Mouse (Mus musculus): ENCODE data around the gene Nup85. TPM values are rescaled to one million over a fixed set of nuclear protein-coding genes. Genes with fewer than 3 reads are reported as not detected.
A peak's percentile ranks its signal among the peaks of the same experiment; 100 is the strongest.

Nup85 gene
- total and polyA plus RNA-seq, 3 experiments: 57.5 to 172 (median 87.7) TPM

- peaks cover 71% of the 10 kb centered on the region for H3K36me3 ChIP-seq (replicated peaks)
- TF ChIP-seq GATA2 (IDR thresholded peaks at IDR 0.05; ENCODE audit: borderline replicate concordance, low read depth, low read length) (no peak), POLR2AphosphoS5 (IDR thresholded peaks at IDR 0.05; ENCODE audit: insufficient replicate concordance, low read depth, low read length) (no peak), TAL1 (conservative IDR thresholded peaks at IDR 0.05; ENCODE audit: low read depth, low read length) (no peak), CTCF (IDR thresholded peaks at IDR 0.05; ENCODE audit: low read depth, low read length) (no peak)
- H3K4me3 ChIP-seq (ENCODE audit: low read depth, low read length): peak overlapping the region; percentile 25; the same call in 1 of the 2 replicates
- peaks cover 79% of the 10 kb centered on the region for H3K4me1 ChIP-seq (ENCODE audit: insufficient read depth, low read depth, low read length)
- ATAC-seq (ENCODE audit: extremely low read depth, insufficient number of reproducible peaks, low FRiP score, poor library complexity, severe bottlenecking): no peak
- H3K27me3 ChIP-seq (ENCODE audit: insufficient read depth, low read length): no peaks in the 10 kb centered on the region
- DNase-seq (ENCODE audit: low spot score): no peak
- H3K9me3 ChIP-seq (replicated peaks): no peaks in the 10 kb centered on the region
Measured at GRCm38 (mm10) chr11:115608421-115609399, 44.5 kb downstream of the Nup85 start.

- Histone ChIP-seq H3K4me1 (ENCODE audit: insufficient read depth, low read depth, low read length) (peaks cover 85% of the 10 kb centered on the region), H3K36me3 (replicated peaks) (peaks cover 79% of the 10 kb centered on the region), H3K4me3 (ENCODE audit: low read depth, low read length) (peak overlapping the region; percentile 25; the same call in 1 of the 2 replicates), H3K9me3 (replicated peaks) (no peaks in the 10 kb centered on the region), H3K27me3 (ENCODE audit: insufficient read depth, low read length) (no peaks in the 10 kb centered on the region)
- ATAC-seq (ENCODE audit: extremely low read depth, insufficient number of reproducible peaks, low FRiP score, poor library complexity, severe bottlenecking): no peak
- DNase-seq (ENCODE audit: low spot score): no peak
- TF ChIP-seq CTCF (IDR thresholded peaks at IDR 0.05; ENCODE audit: low read depth, low read length) (no peak), GATA1 (IDR thresholded peaks at IDR 0.05; ENCODE audit: borderline replicate concordance, low read length) (no peak), GATA2 (IDR thresholded peaks at IDR 0.05; ENCODE audit: borderline replicate concordance, low read depth, low read length) (no peak)
Measured at GRCm38 (mm10) chr11:115609576-115609975, 45.3 kb downstream of the Nup85 start.

- ATAC-seq (ENCODE audit: extremely low read depth, insufficient number of reproducible peaks, low FRiP score, poor library complexity, severe bottlenecking) (no peak), DNase-seq (ENCODE audit: low spot score) (no peak)
- H3K4me3 ChIP-seq (ENCODE audit: low read depth, low read length): no peak overlapping the region
- TF ChIP-seq GATA1 (IDR thresholded peaks at IDR 0.05; ENCODE audit: borderline replicate concordance, low read length) (no peak), GATA2 (IDR thresholded peaks at IDR 0.05; ENCODE audit: borderline replicate concordance, low read depth, low read length) (no peak), TAL1 (conservative IDR thresholded peaks at IDR 0.05; ENCODE audit: low read depth, low read length) (no peak)
- peaks cover 73% of the 10 kb centered on the region for H3K4me1 ChIP-seq (ENCODE audit: insufficient read depth, low read depth, low read length)
- peaks cover 79% of the 10 kb centered on the region for H3K36me3 ChIP-seq (replicated peaks)
- no peaks in the 10 kb centered on the region for H3K9me3 ChIP-seq (replicated peaks)
- no peaks in the 10 kb centered on the region for H3K27me3 ChIP-seq (ENCODE audit: insufficient read depth, low read length)
Measured at GRCm38 (mm10) chr11:115611173-115611572, 46.9 kb downstream of the Nup85 start.

- Histone ChIP-seq H3K27me3 (ENCODE audit: insufficient read depth, low read length) (no peaks in the 10 kb centered on the region), H3K9me3 (replicated peaks) (no peaks in the 10 kb centered on the region), H3K36me3 (replicated peaks) (peaks cover 79% of the 10 kb centered on the region), H3K4me3 (ENCODE audit: low read depth, low read length) (peak overlapping the region; percentile 85), H3K4me1 (ENCODE audit: insufficient read depth, low read depth, low read length) (peaks cover 65% of the 10 kb centered on the region)
- ATAC-seq (ENCODE audit: extremely low read depth, insufficient number of reproducible peaks, low FRiP score, poor library complexity, severe bottlenecking): no peak
- DNase-seq (ENCODE audit: low spot score): peak; percentile 20
- no peak for TF ChIP-seq GATA1 (IDR thresholded peaks at IDR 0.05; ENCODE audit: borderline replicate concordance, low read length)
- no peak for TF ChIP-seq TAL1 (conservative IDR thresholded peaks at IDR 0.05; ENCODE audit: low read depth, low read length)
- no peak for TF ChIP-seq GATA2 (IDR thresholded peaks at IDR 0.05; ENCODE audit: borderline replicate concordance, low read depth, low read length)
- TF ChIP-seq POLR2AphosphoS5 (IDR thresholded peaks at IDR 0.05; ENCODE audit: insufficient replicate concordance, low read depth, low read length): no peak
- TF ChIP-seq CTCF (IDR thresholded peaks at IDR 0.05; ENCODE audit: low read depth, low read length): no peak
Measured at GRCm38 (mm10) chr11:115612059-115612409, 47.8 kb downstream of the Nup85 start.

GRCm38 (mm10) chr11:115612410-115613137, 48.3 kb downstream of the Nup85 start, which contains the start of gene Mif4gd:
TSS of gene Mif4gd (minus strand) at chr11:115612969.
- DNase-seq (ENCODE audit: low spot score) (peak; percentile 89), ATAC-seq (ENCODE audit: extremely low read depth, insufficient number of reproducible peaks, low FRiP score, poor library complexity, severe bottlenecking) (peak; percentile 85)
- H3K4me1 ChIP-seq (ENCODE audit: insufficient read depth, low read depth, low read length): peaks cover 62% of the 10 kb centered on the region
- peak within 1 kb of the TSS; percentile 85 for H3K4me3 ChIP-seq (ENCODE audit: low read depth, low read length)
- no peaks in the 10 kb centered on the region for H3K27me3 ChIP-seq (ENCODE audit: insufficient read depth, low read length)
- TF ChIP-seq POLR2AphosphoS5 (IDR thresholded peaks at IDR 0.05; ENCODE audit: insufficient replicate concordance, low read depth, low read length) (no peak), CTCF (IDR thresholded peaks at IDR 0.05; ENCODE audit: low read depth, low read length) (peak; percentile 40; the same call in 1 of the 2 replicates)
- H3K36me3 ChIP-seq (replicated peaks): peaks cover 79% of the 10 kb centered on the region
- H3K9me3 ChIP-seq (replicated peaks): no peaks in the 10 kb centered on the region

GRCm38 (mm10) chr11:115613138-115613945, 49.1 kb downstream of the Nup85 start:
- H3K4me3 ChIP-seq (ENCODE audit: low read depth, low read length): peak overlapping the region; percentile 85
- peak; percentile 9; the same call in 1 of the 2 replicates for ATAC-seq (ENCODE audit: extremely low read depth, insufficient number of reproducible peaks, low FRiP score, poor library complexity, severe bottlenecking)
- H3K9me3 ChIP-seq (replicated peaks): no peaks in the 10 kb centered on the region
- DNase-seq (ENCODE audit: low spot score): peak; percentile 49
- TF ChIP-seq POLR2AphosphoS5 (IDR thresholded peaks at IDR 0.05; ENCODE audit: insufficient replicate concordance, low read depth, low read length): no peak
- TF ChIP-seq CTCF (IDR thresholded peaks at IDR 0.05; ENCODE audit: low read depth, low read length): no peak
- no peak for TF ChIP-seq GATA2 (IDR thresholded peaks at IDR 0.05; ENCODE audit: borderline replicate concordance, low read depth, low read length)
- TF ChIP-seq TAL1 (conservative IDR thresholded peaks at IDR 0.05; ENCODE audit: low read depth, low read length): no peak
- TF ChIP-seq GATA1 (IDR thresholded peaks at IDR 0.05; ENCODE audit: borderline replicate concordance, low read length): no peak
- peaks cover 79% of the 10 kb centered on the region for H3K36me3 ChIP-seq (replicated peaks)
- H3K4me1 ChIP-seq (ENCODE audit: insufficient read depth, low read depth, low read length): peaks cover 58% of the 10 kb centered on the region
- H3K27me3 ChIP-seq (ENCODE audit: insufficient read depth, low read length): no peaks in the 10 kb centered on the region
